Mouse (Mus musculus) heart, postnatal 0 days (tissue): Measurements from ENCODE around the gene Vps8. TPM values are rescaled to one million over a fixed set of nuclear protein-coding genes. Genes with fewer than 3 reads are reported as not detected.

Experiments used
- ATAC-seq: fragments of 200-750 bp; cut with Nextera tagmentation; 2 replicates; pipeline ENCODE4 v1.8.0; 2017; ENCODE audit warnings: low read depth, moderate number of reproducible peaks, moderate library complexity; ENCODE audit not compliant: insufficient read depth
- DNase-seq: peaks from one replicate; pipeline ENCODE4 v3.0.0-alpha.2; 2016; ENCODE audit warnings: low spot score
- H3K27ac ChIP-seq: fragments of 300-500 bp; sonication (generic); 2 replicates; pipeline ENCODE4 v1.5.1; 2014; ENCODE audit warnings: low read depth, mild to moderate bottlenecking
- H3K27me3 ChIP-seq: fragments of 300-500 bp; sonication (generic); 2 replicates; pipeline ENCODE4 v1.6.1; 2014; ENCODE audit warnings: low read length, mixed read lengths; ENCODE audit not compliant: control insufficient read depth, insufficient read depth
- H3K36me3 ChIP-seq: fragments of 300-500 bp; sonication (generic); replicated peaks from 2 replicates; pipeline ENCODE4 v1.6.1; 2014; ENCODE audit warnings: low read length, mixed read lengths; ENCODE audit not compliant: control insufficient read depth, insufficient read depth
- H3K4me1 ChIP-seq: fragments of 300-500 bp; sonication (generic); 2 replicates; pipeline ENCODE4 v1.6.1; 2014; ENCODE audit warnings: antibody characterized with exemption; ENCODE audit not compliant: control insufficient read depth, insufficient read depth
- H3K4me2 ChIP-seq: fragments of 300-500 bp; sonication (generic); 2 replicates; pipeline ENCODE4 v1.6.1; 2014; ENCODE audit warnings: low read depth, mild to moderate bottlenecking, low read length, moderate library complexity
- H3K4me3 ChIP-seq: fragments of 300-500 bp; sonication (generic); 2 replicates; pipeline ENCODE4 v1.5.1; 2014; ENCODE audit warnings: low read depth, low read length
- H3K9ac ChIP-seq: fragments of 300-500 bp; sonication (generic); replicated peaks from 2 replicates; pipeline ENCODE4 v1.6.1; 2014; ENCODE audit warnings: low read depth, low read length, mixed read lengths
- H3K9me3 ChIP-seq: fragments of 300-500 bp; sonication (generic); replicated peaks from 2 replicates; pipeline ENCODE4 v1.6.1; 2016; ENCODE audit warnings: low read length; ENCODE audit not compliant: control insufficient read depth
- CTCF ChIP-seq: IDR thresholded peaks from 2 replicates; pipeline ENCODE4 v1.5.1; 2016; ENCODE audit warnings: antibody characterized with exemption, control low read depth, low read depth
- EP300 ChIP-seq: IDR thresholded peaks from 2 replicates; pipeline ENCODE4 v1.6.1; 2016; ENCODE audit warnings: antibody characterized with exemption, low read depth
- WGBS: fragments of 180-500 bp; shearing (Covaris S2); extraction: QIAGEN DNeasy Blood & Tissue Kit; methylation state at CpG from one replicate; pipeline ENCODE4 v1.1.7; 2014; 5-methylcytosine and 5-hydroxymethylcytosine counted together
- polyA plus RNA-seq: library from polyadenylated mRNA; unstranded; fragments of >200 nt; fragmentation: Nextera tagmentation; extraction: Ambion mirVana; gene quantifications from 2 replicates; pipeline ENCODE4 v1.2.1, GENCODE M21; 2015
- total RNA-seq: library from RNA; depleted of rRNA; stranded (reverse); fragments of >200 nt; gene quantifications from 2 replicates; pipeline ENCODE4 v1.2.3, GENCODE M21; 2014; ENCODE audit warnings: low replicate concordance

Vps8 gene
- total and polyA plus RNA-seq, 2 experiments from 2014 or later = 21.3 to 94.8 TPM

- TF ChIP-seq CTCF (no peak), EP300 (no peak)
- Histone ChIP-seq H3K27me3 (no peaks in the 10 kb centered on the region), H3K9me3 (no peaks in the 10 kb centered on the region), H3K27ac (no peak overlapping the region), H3K36me3 (no peaks in the 10 kb centered on the region), H3K4me3 (no peak overlapping the region), H3K9ac (no peak overlapping the region), H3K4me1 (peaks cover 6% of the 10 kb centered on the region; the same call in 1 of the 2 replicates), H3K4me2 (no peak overlapping the region)
- no peak for ATAC-seq
- 62% methylated on average over 5 of the region's 5 CpGs for WGBS
- no peak for DNase-seq
Measured at GRCm38 (mm10) chr16:21418012-21418411, 4.9 kb upstream of the Vps8 start.

GRCm38 (mm10) chr16:21423546-21423910, 610 bp downstream of the Vps8 start:
- Histone ChIP-seq H3K9ac (peak overlapping the region; percentile 63), H3K4me2 (peak overlapping the region; percentile 97), H3K36me3 (no peaks in the 10 kb centered on the region), H3K4me1 (peaks cover 11% of the 10 kb centered on the region; the same call in 1 of the 2 replicates), H3K27me3 (no peaks in the 10 kb centered on the region), H3K9me3 (no peaks in the 10 kb centered on the region), H3K27ac (peak overlapping the region; percentile 85), H3K4me3 (peak overlapping the region; percentile 76)
- TF ChIP-seq EP300 (no peak), CTCF (no peak)
- 3% methylated on average over 10 of the region's 10 CpGs for WGBS
- ATAC-seq = peak; percentile 69
- peak; percentile 53 for DNase-seq

- 70% methylated on average over 5 of the region's 5 CpGs for WGBS
- no peak for DNase-seq
- Histone ChIP-seq H3K4me3 (no peak overlapping the region), H3K4me1 (0 out of 2 replicates have a peak, but pooled peaks cover 5% of the 10 kb centered on the region), H3K9ac (no peak overlapping the region), H3K27me3 (no peaks in the 10 kb centered on the region), H3K36me3 (no peaks in the 10 kb centered on the region), H3K9me3 (no peaks in the 10 kb centered on the region), H3K4me2 (no peak overlapping the region), H3K27ac (no peak overlapping the region)
- TF ChIP-seq CTCF (no peak), EP300 (no peak)
- no peak for ATAC-seq
Measured at GRCm38 (mm10) chr16:21428131-21428530, 5.2 kb downstream of the Vps8 start.

GRCm38 (mm10) chr16:21430377-21431060, 7.6 kb downstream of the Vps8 start:
- TF ChIP-seq EP300 (no peak), CTCF (no peak)
- ATAC-seq = no peak
- Histone ChIP-seq H3K4me2 (no peak overlapping the region), H3K36me3 (peaks cover 6% of the 10 kb centered on the region; the same call in 1 of the 2 replicates), H3K9me3 (no peaks in the 10 kb centered on the region), H3K4me3 (no peak overlapping the region), H3K9ac (no peak overlapping the region), H3K27me3 (no peaks in the 10 kb centered on the region), H3K27ac (no peak overlapping the region), H3K4me1 (no peaks in the 10 kb centered on the region)
- no peak for DNase-seq
- whole genome bisulfite sequencing = 87% methylated on average over 2 of the region's 2 CpGs

GRCm38 (mm10) chr16:21431614-21432013, 8.7 kb downstream of the Vps8 start:
- no peak for TF ChIP-seq CTCF
- no peak for TF ChIP-seq EP300
- no peak overlapping the region for H3K9ac ChIP-seq
- H3K27me3 ChIP-seq = no peaks in the 10 kb centered on the region
- WGBS = 84% methylated on average over 3 of the region's 3 CpGs
- no peak overlapping the region for H3K4me3 ChIP-seq
- H3K9me3 ChIP-seq = no peaks in the 10 kb centered on the region
- DNase-seq (no peak), ATAC-seq (no peak)
- H3K4me2 ChIP-seq = no peak overlapping the region
- no peak overlapping the region for H3K27ac ChIP-seq
- peaks cover 6% of the 10 kb centered on the region; the same call in 1 of the 2 replicates for H3K36me3 ChIP-seq
- H3K4me1 ChIP-seq = no peaks in the 10 kb centered on the region

- ATAC-seq = no peak
- TF ChIP-seq CTCF (peak; percentile 12; the same call in 1 of the 2 replicates), EP300 (no peak)
- no peak for DNase-seq
- H3K36me3 ChIP-seq = peaks cover 6% of the 10 kb centered on the region; the same call in 1 of the 2 replicates
- H3K4me3 ChIP-seq = no peak overlapping the region
- H3K4me1 ChIP-seq = no peaks in the 10 kb centered on the region
- H3K4me2 ChIP-seq = no peak overlapping the region
- H3K9me3 ChIP-seq = no peaks in the 10 kb centered on the region
- no peak overlapping the region for H3K9ac ChIP-seq
- H3K27ac ChIP-seq = no peak overlapping the region
- H3K27me3 ChIP-seq = no peaks in the 10 kb centered on the region
- WGBS = 46% methylated on average over 3 of the region's 3 CpGs
Measured at GRCm38 (mm10) chr16:21433543-21433942, 10.6 kb downstream of the Vps8 start.
